Mouse (Mus musculus) erythroblast, adult 5-6 weeks (primary cell): ENCODE results near the gene Gm36210. TPM values are rescaled to one million over a fixed set of nuclear protein-coding genes. Genes with fewer than 3 reads are reported as not detected.

ENCODE experiments used
- ATAC-seq: replicated peaks from 2 replicates; pipeline ENCODE4 v1.8.0; 2016; ENCODE audit warnings: moderate number of reproducible peaks, mild to moderate bottlenecking, moderate TSS enrichment, inconsistent platforms; ENCODE audit not compliant: poor library complexity, low FRiP score, severe bottlenecking
- total RNA-seq, 2 experiments: library from RNA; stranded (forward) in 1 of 2; stranded (reverse) in 1 of 2; fragments of 150-400 nt in 1 of 2; fragments of 200-764, 138-1000 nt in 1 of 2; gene quantifications; 2 replicates each; pipeline versions ENCODE4 v1.2.3 to v1.2.4; 2015 to 2017; ENCODE audit warnings: low replicate concordance in 2 of 2

Gm36210 gene
- total RNA-seq (2015; ENCODE audit: low replicate concordance) (not detected in 2 replicates), total RNA-seq (2017; ENCODE audit: low replicate concordance) (not detected in 2 replicates)

DNA sequence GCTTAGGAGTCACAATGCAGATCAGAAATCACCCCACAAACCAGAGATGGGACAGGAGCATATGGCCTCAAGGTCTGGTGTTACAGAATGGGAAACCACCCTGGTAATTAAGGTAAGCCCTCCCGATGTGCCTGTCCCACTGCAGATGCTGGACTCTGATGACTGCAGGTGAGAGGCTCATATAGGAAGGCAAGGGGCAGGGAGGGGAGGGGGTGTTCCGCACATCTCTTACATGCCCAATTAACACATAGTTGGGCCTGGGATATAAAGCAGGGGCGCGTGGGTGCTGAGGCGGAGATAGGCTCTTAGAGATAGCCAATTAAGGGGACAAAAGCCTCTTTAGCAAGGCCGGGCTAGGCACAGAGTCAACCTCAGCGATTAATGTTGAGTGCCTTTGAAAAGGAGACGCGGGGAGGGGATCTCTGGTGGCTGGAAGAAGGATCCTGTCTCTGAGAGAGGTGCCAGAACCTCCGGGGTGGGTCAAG, at the start of gene Gm36210:
TSS of gene Gm36210 (minus strand) at position 51 of the 485 bp plus-strand sequence.
- ATAC-seq: no peak

DNA sequence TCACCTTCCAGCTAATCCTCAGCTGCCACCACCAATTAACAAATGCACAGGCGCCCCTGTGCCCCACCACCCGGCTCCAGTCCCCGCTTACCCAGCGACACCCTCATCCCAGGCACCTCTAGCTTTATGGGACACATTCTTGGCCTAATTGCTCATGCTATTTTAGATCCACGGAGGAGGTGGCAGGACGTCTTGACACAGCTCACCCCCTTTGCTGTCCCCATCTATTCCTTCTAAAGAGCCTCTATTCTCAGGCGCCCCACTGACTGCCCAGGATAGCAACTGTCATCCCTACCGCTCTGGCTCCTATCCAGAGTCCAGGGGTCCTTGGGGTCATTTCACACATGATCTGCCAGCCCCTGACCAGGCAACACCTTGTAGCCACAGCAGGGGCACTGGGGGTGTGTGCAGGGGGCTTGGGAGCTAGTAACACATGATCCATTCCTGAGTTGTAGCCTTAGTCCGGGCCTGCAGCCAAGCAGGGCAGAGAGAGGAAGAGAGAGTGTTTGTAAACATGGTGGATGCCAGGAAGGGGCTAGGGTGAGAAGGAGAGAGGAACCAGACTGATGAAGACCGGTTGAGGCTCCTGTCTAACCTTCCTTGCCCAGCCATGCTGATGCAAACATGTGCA, 47.6 kb upstream of the Gm36210 start:
- ATAC-seq: no peak

DNA sequence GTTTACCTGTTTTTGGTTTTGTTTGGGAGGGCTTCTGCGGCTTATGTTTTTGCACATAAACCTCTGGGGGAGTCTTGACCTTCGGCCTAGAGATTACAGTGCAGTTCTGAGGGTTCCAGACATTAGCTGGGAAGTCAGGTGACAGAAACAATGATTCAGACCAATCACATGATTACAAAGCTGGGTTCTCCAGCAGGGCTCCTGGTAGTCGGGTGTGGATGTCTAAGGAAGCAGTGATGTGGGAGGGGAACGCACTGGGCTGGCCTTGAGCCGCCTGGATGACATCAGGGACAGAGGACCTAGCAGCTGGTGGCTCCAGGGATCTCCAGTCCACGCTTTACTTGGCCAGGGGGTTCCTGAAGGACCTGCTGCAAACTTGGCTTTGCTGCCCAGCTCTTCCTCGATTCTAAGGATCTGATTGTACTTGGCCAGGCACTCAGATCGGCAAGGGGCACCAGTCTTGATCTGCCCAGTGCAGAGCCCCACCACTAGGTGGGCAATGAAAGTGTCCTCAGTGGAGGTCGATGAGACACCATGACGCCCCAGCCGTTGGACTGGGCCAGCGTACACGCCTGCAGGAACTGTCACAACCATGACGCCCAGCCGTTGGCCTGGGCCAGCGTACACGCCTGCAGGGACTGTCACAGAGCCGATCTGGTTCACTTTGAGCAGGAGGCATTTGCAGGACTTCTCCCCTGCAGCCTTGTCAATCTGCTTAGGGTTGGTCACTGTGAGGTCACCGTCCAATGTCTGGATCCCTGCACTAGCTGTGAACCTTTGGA, 44.4 kb upstream of the Gm36210 start:
- no peak for ATAC-seq

DNA sequence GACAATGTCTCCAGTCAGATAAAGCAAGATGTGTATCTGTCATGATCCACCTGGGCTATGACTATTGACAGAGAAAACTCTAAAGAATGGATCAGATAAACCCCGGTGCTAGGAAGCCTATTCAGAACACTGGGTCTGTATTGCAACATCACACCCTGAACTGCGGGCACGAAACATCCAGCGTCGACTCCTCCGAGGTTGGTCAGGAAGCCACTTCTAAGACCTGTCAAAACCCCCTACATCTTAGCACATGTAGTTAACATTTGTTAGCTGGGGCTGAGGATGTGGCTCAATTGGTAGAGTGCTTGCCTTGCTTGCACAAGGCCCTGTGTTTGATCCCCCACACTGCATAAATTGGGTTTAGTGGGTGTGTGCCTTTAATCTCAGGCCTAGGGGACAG, 42.1 kb upstream of the Gm36210 start:
- no peak for ATAC-seq

DNA sequence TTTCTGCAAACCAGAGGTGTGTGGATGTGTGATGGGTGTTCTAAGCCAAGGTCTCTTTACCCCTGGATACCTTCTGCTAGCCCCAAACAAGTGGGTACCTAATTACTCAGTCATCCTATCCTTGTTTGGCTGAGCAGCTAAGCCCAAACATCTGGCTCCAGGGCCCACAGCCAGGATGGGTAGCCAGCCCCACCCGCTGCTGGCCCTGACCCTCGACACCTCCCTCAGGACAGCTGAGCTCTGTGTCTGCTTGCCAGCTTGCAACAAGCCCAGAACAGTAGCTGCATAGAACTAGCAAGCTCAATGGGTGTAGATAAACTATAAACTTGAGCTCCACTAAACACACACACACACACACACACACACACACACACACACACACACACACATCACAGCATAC, 41.5 kb upstream of the Gm36210 start:
- no peak for ATAC-seq

GRCm38 (mm10) chr7:4943223-4943815, 37.0 kb upstream of the Gm36210 start:
- ATAC-seq: peak; percentile 82

DNA sequence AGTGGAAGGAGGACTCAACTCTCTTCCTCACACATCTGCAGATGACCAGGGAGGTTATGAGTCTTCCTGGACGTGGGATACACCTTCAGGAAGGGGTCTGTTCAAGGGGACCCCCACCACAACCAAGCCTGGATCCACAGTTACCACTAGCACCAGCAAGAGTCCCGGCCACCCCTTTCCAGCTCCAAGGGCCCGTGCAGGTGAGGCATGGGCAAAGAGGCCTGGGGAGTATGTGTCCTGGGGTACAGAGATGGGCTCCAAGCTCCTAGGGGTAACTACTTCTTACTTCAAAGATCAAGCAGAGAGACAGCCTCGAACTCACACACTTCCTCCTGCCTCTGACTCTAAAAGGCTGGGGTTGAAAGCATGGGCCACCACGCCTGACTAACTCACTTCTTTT, 36.4 kb upstream of the Gm36210 start:
- ATAC-seq: no peak

GRCm38 (mm10) chr7:4940068-4940479, 33.8 kb upstream of the Gm36210 start:
- ATAC-seq: peak; percentile 53; the same call in 1 of the 2 replicates

DNA sequence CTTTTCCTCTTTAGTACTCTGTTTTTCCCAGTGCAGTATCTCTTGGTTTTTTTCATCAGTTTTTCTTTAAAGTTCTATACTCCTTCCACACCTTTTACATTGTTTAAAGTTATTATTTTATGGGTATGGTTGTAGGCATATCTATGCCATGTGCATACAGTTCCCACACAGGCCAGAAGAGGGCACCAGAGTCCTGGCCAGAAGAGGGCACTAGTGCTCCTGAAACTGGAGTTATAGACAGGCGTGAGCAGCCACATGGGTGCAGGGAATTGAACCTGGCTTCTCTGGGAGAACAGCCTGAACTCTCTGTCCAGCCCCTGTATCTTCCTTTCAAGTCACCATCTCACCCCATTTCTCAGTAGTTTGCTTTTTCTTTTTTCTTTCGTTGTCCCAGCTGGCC, 32.1 kb upstream of the Gm36210 start:
- ATAC-seq: peak; percentile 77

DNA sequence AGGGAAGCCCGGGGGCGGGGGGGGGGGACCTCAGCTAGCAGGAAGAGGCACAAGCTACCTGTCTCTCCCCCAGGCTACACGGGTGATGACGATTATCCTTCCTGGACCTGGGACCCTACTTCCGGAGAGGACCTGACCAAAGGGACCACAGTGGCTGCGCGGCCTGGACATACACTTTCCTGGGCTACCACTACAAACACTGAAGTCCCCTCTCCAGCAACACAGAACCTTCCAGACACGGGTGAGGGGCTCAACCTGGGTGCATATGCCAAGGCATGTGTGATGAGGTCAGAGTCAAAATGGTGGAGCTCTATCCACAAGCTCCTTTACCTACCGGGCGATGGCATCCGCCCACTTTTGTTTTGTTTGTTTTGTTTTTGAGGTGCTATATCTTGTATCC, 31.1 kb upstream of the Gm36210 start:
- no peak for ATAC-seq

GRCm38 (mm10) chr7:4936832-4937231, 30.5 kb upstream of the Gm36210 start:
- no peak for ATAC-seq

DNA sequence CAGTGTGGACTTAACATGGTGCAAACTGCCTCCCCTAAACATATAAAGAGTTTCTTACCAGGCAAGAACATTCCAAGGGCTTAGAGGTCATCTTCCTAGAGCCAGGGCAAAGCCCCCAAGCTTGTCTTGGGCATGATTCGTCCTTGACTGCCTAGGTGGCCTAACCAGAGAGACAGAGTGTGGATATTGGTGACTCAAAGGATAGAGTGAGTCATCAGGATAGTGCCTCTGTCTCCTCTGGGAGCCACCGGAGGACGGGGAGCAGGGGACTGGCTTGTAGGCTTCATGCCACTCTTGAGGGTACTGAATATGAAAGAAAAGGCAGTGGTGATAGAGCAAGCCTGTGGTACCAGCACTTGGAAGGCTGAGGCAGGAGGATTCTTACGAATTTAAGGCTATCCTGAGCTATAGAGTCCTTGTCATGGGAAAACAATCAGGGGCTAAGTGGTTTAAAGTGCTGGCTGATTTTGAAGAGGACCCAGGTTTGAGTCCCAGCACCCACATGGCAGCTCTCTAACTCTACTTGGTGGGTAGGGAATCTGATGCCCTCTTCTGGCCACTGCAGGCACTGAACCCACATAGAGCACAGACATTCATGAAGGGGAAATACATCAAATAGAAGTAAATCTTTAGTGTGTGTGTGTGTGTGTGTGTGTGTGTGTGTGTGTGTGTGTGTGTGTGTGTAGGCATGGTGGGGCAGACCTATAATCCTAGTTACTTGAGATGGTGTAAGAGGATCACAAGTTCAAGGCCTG, 28.0 kb upstream of the Gm36210 start:
- ATAC-seq: no peak

DNA sequence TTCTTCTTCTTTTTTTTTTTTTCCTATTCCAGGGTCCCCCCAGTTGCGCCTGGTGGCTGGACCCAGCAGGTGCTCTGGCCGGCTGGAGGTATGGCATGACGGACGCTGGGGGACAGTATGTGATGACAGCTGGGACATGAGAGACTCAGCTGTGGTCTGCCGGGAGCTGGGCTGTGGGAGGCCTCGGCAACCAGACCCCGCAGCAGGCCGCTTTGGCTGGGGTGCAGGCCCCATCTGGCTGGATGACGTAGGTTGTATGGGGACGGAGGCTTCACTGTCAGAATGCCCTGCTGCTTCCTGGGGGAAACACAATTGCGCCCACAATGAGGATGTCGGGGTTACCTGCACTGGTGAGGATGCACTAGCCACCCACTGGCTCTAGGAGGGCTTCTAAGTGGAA, 26.8 kb upstream of the Gm36210 start:
- no peak for ATAC-seq

DNA sequence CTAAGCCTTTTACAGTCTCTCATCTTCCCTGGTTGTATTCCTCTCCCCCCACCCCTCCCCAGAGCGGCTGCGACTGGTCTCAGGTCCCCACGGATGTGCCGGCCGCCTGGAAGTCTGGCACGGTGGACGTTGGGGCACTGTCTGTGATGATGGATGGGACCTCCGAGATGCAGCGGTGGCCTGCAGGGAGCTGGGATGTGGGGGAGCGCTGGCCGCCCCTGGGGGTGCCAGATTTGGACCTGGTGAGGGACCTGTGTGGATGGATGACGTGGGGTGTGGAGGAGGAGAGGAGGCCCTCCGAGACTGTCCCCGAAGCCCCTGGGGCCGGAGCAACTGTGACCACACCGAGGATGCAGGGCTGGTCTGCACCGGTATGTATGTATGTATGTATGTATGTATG, 22.0 kb upstream of the Gm36210 start:
- ATAC-seq: no peak

- no peak for ATAC-seq
Measured at GRCm38 (mm10) chr7:4927711-4928110, 21.4 kb upstream of the Gm36210 start.

GRCm38 (mm10) chr7:4926849-4927248, 20.5 kb upstream of the Gm36210 start:
- ATAC-seq: no peak

DNA sequence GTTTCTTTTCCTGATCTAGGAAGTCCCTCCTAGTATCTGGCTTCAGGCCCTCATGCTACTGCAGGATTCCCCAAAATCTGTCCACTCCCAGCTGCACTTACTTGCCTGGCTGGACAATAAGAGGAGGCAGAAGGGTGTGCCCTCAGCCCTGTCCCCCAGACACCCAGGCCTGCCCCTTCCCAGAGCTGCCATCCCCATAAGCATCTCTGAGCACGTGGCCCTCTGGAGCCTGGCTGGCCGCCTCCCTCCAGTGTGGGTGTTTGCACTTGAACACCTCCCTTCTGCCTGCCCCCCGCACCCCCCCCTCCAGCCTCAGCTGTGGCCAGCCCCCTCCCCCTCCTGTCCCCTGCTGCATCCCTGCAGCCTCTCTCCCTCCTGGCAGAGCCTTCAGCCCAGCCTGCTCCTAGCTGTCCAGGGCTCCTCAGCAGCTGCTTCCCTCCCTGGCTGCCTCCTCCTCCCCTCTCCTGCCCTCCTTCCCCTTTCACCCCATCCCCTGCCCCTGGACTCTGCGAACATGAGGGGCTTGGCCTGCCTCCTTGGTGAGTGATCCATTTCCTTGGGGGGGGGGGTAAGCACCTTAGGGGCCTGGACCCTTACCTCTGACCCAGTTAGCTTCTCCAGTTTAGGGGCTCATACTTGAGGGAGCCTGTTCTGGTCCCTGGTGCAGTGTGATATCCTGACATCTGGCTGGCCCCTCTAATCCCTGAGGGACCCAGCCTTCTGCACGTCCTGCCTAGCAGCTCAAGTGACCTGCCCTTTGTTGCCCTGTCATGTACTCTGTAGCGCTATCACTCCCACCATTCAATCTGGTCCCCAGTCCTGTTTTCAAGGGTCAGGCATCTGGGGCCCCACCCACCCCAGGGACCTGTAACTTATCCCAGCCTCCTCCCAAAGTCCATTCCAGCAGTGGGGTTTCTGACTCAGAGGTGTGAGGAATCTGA, 19.4 kb upstream of the Gm36210 start, which contains the start of gene Ssc5d:
TSS of gene Ssc5d (plus strand) at position 345 of the 941 bp plus-strand sequence.
- ATAC-seq: no peak

DNA sequence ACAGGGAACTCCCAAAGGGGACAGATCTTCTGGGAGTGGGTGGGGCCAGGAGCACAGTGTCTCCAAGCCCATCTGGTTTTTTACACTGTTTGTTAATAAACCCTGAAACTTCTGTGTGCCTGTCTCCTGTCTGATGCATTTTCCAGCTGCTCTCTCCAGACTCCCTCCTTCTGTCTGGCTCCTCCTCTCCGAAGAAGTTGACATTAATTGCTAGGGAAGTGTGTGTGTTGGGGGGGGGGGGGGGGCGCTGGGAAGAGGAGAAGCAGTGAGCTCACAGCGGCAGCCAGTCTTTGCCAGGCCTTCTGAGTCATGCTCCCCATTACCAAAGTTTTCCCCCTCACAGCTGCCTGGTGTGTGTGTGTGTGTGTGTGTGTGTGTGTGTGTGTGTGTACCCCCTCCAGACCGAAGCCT, 18.6 kb upstream of the Gm36210 start:
- no peak for ATAC-seq

GRCm38 (mm10) chr7:4924483-4924882, 18.2 kb upstream of the Gm36210 start:
- no peak for ATAC-seq
